Mouse (Mus musculus) right cerebral cortex, postnatal 4 days (tissue): ENCODE data around the gene Gsto1.
"Not testable (repeated sequence)": the region's sequence is repeated elsewhere in the genome, so short reads cannot be mapped to it uniquely, and the experiment has no call there.

Experiments used
- DNase-seq: peaks from one replicate; pipeline ENCODE4 v3.0.0-alpha.2; 2022

Gene Gsto1

DNA sequence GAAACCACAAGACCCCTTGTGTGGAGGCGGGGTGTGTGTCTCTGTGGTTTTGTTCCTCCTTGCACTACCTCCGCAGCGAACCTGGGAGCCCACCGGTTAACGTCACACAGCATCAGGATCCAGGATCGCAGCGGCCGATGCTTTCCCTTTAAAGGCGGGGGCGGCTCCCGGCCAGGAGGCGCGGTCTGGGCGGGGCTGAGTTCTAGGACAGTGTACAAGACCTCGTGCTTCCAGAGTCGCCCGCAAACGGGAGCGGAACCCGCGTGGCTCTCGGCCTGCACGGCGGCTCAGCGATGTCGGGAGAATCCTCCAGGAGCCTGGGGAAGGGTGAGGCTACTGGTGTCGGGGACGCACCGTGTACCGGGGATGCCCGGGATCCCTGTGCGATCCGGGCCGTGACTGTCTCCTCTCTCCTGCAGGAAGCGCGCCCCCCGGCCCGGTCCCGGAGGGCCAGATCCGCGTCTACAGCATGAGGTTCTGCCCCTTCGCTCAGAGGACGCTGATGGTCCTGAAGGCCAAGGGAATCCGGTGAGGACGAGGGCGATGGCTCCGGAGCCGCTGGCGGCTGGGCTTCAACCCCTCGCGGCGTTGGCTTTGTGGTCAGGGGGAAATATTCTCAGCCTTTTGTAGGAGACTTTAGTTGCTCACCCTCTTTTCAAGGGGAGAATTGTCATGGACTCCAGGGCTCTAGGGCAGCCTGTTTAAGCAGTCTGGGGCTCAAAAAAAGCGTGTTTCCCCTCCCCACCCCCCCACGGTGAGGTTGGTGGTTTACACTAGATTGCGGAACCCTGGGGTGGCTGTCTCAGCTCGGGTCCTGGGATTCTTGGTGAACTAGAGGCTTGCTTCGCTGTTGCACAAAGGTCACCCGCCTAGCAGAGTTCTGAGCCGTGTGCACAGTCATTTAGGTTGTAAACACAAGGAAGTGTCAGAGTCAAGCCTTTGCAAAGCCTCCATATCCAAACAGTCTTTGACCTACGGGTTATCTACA, at the start of gene Gsto1:
Gene Gsto1 (plus strand): TSS at position 175 of the 988 bp plus-strand sequence.
- DNase-seq = peak; percentile 83

DNA sequence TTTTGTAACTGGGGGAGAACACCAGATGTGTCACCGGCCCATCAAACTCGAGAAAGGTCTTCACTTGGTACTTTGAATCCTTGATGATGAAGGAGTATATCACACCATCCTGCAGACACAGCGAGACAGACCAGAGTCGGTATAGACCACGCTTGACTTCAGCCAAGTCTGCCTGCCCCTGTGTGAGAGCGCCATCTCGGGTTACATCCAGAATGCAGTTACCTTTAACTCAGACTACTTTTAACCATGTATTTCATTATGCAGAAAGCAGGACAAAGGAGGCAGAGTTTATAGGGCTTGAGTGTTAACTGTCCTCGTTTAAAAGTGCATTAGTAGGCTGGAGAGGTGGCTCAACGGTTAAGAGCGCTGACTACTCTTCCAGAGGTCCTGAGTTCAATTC, 42.7 kb upstream of the Gsto1 start:
- no peak for DNase-seq

DNA sequence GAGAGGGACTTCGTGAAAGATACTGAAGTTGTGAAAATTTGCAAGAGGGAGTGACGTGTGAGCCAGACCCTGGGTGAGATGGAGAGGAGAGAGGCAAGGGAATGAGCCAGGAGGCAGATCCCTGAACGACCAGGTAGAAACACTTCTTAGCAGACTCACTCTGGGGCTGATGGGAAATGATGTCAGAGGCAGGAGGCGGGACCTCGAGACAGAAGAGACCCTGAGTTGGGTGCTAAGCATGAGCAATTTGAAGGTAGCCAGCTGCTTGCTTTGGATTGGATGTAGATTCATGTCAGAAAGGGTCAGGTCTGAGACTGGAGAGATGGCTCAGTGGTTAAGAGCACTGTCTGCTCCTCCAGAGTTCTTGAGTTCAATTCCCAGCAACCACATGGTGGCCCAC, 40.0 kb upstream of the Gsto1 start:
- DNase-seq = no peak

DNA sequence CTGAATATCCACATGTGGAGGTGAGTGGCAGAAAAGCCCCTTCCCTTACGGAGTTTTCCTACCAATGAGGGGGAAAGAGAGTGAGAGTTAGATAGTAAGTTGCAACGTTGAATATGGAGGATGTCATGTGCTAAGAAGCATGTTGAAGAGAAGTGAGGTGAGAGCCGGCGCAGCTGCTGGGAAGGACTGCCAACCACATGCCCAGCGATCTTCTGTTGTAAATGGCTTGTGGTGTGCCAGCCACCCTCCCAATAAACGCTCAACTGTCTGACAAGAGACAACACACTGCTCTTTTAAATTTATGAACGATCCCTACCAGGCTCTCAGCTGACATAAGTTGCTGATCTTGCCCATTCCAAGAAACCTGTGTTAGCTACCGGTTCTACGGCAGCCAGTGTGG, 37.1 kb upstream of the Gsto1 start:
- DNase-seq = peak; percentile 16

DNA sequence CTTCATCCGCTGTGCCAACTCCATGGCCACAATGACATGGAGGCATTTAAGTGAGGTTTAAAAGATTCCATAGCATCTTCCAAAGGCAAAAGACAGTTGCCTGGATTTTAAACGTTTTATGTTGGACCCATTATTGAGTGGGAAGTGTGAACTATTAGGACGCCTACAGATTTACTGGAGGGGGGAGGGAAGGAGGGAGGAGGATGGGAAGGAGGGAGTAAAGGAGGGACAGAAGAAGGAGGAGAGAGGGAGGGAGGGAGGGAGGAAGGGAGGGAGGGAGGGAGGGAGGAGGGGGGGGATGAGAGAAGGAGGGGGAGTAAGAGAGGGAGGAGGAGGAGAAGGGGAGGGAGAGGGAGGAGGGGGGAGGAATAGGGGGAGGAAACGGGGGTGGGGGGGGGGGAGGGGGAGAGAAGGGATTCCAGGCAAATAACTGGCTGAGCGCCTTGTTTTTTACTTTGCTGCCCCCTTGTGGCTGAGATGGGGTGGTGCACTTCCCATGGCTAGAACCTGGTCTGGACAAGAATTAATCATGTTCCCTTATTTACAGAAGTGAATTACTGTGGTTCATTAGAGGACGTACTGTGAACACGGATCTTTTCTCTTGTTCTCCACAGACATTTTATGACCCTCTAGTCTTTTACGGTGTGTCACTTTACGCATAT, 33.8 kb upstream of the Gsto1 start:
- DNase-seq = peak; percentile 62

DNA sequence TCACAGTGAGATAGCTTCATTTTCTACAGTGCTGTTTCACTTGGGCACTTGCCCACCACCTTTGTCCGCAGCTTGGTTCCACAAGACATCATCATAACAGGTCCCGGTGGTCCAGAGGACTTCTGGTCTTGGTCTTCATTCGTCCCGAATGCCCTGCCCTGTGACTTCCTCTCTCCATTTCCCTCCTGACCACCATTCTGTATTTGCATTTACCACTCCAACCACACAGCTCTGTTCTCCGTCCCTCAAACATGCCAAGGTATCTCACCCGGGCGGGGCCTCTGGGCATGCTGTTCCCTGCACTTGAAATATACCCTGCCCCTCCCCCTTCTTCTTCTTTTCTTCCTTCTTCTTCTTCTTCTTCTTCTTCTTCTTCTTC, 33.3 kb upstream of the Gsto1 start:
- no peak for DNase-seq

DNA sequence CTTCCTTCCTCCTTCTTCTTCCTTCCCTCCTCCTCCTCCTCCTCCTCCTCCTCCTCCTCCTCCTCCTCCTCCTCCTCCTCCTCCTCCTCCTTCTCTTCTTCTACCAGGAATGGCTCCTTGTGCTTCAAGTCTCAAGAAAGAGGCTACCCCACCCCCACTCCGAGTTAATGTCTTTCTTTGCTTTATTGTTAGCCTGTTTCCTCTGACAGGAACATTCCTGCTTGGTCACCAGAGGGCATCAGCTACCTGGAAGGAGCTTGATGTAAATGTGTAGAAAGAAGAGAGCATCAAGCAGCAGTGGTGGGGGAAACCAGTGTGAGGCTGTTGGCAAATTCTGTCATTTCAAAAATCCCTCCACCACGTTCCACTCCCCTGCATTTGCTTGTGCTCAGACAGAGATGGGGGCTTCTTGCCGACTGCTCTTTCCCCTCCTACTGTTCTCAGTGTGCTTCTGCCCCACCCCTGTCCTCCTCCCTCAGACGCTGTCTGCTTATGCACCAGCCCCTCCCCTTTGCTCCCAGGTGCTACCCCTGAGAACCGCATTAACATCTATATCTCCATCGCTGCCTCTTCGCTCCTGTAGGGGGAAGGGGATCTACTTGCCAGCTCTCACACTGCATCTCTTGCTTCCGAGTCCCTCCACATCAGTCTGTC, 32.5 kb upstream of the Gsto1 start:
- no peak for DNase-seq

DNA sequence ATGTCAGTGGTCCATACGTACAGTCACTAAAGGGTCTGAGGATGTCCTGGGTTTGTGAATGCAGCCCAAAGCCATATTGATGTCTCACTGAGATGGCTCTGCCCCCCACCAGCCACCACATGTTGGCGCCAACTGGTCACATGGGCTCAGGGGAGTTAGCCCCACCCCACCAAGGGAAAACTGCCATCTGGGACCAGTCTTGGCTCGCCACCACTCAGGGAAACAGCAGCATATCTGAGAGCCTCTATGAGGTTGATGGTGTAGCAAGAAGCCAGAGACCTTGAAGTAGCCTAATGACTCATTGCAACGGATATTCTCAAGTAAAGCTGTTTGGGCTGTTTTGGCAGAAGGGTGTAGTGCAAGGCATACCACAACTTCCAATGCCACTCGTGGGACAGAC, 30.7 kb upstream of the Gsto1 start:
- DNase-seq = no peak

DNA sequence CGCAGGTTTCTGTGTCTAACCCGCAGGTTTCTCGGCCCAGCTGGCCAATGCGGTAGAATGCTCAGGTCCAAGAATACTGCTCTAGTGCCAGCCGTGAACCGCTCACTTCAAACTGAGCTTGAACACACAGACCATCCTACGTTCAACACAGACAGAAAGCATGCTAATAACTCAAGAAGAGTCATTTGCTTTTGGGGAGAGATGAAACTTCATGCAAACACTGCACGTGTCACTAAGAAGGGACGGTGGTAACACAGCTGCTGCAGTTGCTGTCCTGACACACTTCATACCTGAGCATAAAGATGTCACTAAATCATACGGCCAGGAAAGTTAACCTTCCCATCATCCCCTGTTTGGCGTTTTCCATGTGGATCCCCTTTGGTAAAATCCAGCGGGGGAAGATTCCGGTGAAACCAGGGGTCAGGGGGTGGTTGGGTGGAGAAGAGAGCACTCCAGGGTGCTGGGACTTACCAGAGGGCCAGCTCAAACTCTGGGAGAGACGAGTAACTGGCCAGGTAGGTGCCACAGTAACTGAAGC, 24.8 kb upstream of the Gsto1 start:
- no peak for DNase-seq

DNA sequence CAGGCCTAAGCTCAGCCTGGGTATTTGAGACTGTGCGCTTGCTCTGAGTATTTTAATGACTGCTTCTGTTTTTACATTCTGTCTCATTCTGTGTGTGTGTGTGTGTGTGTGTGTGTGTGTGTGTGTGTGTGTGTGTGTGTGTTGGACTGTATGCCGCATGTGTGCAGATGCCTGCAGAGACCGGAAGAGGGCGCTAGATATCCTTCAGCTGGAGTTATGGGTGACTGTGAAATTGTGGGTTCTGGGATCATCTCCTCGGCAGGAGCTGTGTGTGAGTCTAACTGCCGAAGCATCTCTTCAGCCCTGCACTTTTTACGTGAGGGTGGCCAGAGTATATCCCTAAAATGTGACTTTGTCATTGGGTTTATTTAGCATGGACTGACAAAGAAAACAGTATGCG, 23.7 kb upstream of the Gsto1 start:
- no peak for DNase-seq

DNA sequence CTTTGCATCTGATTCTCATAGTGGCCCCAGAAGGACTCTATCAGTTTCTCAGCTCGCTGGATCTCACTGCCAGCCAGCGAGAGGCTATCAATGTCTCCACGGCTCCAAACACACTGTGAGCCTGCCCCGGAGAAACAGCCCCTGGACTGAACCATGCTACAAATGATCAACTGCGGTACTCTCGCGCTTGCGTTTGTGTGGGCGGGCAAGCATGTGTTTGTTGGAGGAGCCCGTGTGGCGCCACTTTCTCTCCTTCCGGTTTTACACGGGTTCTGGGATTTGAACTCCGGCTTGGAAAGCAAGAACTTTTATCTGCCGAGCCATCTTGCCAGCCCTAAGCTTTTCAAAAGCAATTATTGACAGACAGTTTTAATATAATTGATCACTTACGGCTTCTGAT, 22.5 kb upstream of the Gsto1 start:
- DNase-seq = no peak

DNA sequence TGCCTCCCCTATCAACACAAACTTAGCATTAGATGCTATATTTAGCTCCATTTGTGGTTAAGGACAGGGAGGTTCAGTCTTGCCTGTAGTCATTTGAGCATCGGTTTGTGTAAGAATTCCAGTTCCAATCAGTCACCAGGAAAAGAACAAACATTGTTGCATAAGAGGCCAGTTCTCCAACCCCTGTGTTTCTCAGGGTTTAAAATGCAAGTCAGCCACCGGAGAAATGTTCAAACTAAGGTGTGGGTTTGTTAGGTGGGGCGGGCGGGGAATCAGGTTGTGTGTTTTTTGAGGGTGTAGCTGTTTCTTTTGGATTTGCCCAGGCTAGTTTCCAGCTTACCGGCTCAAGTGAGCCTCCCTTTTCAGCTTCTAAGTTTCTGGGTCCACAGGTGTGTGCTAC, 20.2 kb upstream of the Gsto1 start:
- no peak for DNase-seq

DNA sequence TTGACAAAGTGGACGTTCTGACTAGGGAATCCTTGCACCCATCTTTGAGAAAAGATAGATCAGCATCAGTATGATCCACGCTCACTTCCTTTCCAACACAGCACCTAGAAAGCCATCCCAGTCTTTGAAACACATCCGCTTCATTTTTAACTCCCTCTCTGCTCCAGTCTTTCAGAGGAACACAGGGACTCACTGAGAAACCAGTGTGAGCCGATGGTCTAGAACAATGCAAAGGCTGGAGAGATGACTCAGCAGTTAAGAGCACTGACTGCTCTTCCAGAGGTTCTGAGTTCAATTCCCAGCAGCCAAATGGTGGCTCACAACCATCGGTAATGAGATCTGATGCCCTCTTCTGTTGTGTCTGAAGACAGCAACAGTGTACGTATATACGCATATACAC, 19.0 kb upstream of the Gsto1 start:
- no peak for DNase-seq

DNA sequence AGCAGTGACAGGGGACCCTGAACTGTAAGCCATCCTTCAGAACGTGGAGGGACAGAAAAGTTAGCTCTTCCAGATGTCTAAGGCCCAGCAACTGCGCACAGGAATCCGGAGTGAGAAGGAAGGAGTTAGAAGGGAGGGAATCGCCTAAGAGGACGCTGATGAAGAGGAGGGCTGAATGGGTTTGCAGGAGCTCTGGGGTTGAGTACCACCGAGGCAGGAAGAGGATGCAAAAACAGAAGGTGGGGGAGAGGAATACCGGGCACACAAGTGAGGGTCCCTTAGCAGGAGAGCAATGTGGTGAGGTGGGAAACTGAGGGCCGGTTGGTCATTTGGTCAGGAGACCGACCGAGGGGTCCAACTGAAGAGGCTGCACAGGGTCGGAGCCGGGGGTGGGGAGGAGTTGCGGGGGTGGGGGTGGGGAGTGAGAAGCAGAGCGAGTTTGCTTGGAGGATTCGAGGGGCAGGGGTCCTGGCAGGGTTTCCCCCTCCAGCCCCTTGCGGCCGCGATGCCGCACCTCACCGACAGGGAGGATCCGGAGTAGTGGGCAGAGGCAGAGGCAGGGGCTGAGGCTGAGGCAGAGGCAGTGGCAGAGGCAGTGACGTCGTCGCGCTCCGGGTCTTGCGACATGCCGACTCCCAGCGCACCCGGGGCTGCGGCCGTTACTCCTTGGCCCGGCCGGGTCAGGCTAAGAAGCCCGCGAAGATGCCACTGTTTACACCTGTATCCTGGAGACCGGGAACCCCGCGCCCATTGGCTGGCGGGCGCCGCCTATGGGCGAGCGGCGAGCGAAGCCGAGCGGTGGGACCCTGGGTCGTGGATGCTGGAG, 17.9 kb upstream of the Gsto1 start:
- DNase-seq = peak; percentile 62

DNA sequence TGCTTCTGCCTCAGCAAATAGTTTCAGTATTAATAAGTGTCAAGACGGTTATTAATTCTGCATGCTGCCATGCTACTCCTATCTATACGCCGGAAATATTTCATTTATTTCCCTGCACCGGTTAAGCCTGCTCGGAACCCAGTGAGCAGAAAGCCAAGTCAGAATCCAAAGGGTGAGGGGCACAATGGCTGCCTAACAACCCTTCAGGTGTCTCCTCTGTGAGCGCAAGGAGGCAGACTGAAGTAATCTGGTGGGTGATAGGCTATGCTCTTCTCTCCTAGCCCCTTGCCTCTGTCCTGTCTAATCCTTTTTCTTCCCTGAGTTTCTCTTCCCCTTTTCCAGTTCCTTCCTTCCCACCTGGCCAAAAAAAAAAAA, 17.3 kb upstream of the Gsto1 start:
- no peak for DNase-seq

DNA sequence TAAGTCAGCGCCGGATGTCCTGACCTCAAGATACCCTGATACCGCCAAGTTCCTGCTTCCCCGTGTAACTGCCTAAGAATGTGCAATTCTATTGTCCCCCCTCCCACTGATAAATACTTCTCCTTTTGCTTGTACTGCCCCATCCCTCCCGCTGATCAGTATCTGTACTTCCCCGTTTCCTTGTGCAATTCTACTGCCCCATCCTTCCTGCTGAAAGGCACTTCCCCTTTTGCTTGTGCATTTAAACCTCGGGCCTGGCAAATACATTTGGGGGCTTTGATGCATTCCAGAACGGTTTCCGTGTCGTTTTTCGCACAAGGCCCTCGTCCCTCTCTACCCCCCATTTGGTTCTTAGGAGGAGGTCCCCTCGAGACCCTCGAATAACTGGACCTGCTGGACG, 13.5 kb upstream of the Gsto1 start:
- DNase-seq = not testable (repeated sequence)

DNA sequence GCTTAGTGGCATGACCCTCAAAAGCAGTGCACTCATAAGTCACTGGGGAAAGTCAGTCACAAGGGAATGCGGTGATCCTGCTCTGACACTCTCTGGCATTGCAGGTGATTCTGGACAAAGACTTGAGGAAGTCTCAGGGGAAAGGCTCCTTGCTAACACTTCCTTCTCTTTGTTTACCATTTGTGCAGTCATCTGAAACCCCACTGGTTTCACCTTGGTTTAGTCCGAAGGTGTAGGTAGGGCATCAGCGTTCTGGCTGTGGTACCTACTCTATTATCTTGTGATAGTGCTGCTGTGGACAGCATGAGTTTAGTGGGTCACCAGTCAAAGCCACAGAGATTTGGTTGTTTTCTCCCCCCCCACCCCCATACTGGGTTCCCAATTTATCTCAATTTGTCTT, 5.0 kb upstream of the Gsto1 start:
- no peak for DNase-seq

DNA sequence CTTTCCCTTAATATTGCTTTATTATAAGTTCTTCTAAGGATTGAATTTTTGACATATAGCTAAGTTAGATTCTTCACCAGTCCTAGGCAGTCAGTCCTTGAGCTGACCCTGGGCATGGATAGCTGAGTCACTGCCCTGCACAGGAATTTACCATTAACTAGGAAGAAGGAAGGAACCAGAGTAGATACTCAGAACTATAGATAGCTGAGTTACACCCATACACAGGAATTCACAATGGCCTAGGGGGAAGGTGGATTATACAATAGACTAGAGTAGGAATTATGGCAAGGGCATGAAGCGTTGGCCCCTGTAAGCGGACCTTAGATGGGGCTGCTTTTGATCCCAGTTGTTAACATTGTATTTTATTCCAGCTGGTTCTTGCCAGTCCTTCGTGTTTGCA, 2.6 kb upstream of the Gsto1 start:
- DNase-seq = not testable (repeated sequence)

DNA sequence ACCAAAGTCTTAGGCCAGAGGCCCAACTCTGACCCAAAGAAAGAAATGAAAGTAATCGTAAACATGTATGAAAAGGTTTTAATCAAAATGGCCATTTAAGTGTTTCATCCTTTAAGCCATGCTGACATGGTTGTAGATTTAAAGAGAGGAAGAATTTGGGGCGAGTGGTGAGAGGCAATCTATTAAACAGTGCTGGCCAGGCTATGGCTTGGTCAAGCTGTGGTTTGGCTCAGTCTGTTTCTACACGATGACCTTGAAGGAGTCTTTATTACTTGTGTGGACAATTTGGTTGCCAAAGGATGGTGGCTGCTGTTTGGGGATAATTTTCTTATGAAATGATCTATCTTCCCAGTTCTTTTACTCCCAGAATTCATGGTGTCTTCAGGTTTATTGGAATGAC, 1.7 kb upstream of the Gsto1 start:
- DNase-seq = no peak

DNA sequence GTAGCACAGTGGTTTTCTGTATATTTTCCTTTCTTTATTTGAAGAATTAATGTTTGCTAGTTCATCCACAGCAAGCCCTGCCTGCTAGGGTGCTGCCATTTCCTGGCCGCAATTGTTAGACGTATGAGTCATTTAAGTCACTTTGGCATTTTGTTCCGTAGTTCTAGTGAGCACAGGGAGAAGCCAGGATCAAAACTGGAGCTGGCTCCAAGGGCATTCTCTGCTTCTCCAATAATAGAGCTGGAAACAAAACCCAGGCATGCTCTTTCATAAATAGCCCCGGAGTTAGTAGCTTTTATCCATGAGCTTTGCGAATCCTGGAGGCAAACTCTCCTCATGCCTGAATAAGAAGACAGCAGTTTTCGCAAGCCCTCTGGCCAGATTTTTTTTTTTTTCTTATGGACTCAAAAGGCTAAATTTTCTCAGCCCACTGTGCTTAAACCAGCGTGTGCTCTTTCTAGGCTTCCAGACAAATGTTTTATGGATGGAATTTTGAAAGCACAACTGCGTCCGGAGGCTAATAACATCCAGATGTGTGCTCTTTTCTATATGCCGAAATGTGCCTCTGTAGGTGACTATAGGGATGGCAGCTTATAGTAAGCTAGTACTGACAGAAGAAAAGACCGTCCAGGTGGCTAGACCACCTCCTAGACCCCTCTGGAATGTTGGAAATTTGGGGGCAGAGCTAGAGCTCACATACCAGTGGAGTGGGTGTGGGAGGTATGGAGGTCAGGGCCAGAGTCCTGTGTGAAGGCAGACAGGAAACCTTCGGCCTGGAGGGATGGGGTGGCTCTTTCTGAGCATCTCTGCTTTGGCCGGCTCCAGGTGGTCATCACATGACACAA, 597 bp upstream of the Gsto1 start:
- no peak for DNase-seq
